Mouse (Mus musculus) spleen, postnatal 36 days (tissue): ENCODE results near the gene Zfp867.

ENCODE experiments used
- DNase-seq, 2 experiments: peaks; one replicate each; pipeline ENCODE4 v3.0.0; 2022; ENCODE audit warnings: low spot score in 2 of 2, mixed read lengths in 1 of 2

Gene Zfp867

DNA sequence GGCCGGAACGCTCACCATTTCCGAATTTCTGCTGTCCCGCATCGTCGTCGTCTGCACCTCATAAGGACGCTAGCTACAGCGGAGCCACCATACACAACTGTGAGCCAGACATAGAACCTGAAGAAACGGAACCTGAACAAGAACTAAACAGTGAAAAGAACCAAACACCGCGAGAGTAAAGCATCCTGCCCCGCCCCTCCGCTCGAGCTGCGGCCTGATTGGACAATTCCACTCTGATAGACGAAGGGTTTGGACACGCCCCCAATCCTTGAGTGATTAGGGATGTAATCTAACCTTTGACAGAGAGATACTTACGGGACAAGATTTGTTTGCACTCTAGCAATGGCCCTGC, at the start of gene Zfp867:
TSS of gene Zfp867 (minus strand) at position 149 of the 352 bp plus-strand sequence.
- DNase-seq: peak; percentile 84 to 88

DNA sequence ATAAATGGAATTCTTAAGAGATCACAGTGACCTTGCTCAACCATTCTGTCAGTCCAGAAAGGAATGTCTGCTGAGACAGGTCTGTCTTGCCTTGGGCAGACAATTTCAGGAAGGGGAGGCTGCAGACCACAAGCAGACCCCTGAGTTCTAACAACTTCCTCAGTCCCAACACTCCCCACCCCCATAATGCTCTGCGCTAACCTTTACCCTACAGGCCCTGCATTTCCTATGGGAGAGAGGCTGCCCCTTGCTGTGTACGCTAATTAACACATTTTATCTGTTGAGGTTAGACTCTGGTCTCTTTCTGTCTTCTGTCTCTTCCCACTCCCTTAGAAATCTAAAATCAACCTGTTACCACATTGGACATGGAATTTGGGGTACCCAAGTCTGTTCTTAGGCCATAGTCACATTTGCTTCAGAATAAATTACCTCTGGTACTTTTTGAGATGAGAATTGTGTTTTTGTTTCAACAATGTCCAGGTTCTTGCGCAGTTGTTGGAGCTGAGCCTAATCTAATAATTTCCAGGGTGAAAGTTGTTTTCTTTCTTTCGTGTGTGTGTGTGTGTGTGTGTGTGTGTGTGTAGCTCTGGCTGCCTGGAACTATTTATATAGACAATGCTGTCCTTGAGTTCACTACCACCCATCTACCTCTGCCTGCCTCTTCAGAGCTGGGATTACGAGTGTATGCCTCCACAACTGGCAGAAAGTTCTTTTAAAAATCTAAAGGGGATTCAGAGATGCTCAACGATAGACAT, 47.6 kb upstream of the Zfp867 start:
- DNase-seq: no peak

GRCm38 (mm10) chr11:59518226-59518625, 46.0 kb upstream of the Zfp867 start:
- DNase-seq: peak in 1 of 2 experiments; percentile 32

GRCm38 (mm10) chr11:59517441-59517840, 45.2 kb upstream of the Zfp867 start:
- no peak for DNase-seq

GRCm38 (mm10) chr11:59514789-59515188, 42.5 kb upstream of the Zfp867 start:
- no peak for DNase-seq

- DNase-seq: no peak
Measured at GRCm38 (mm10) chr11:59514381-59514780, 42.1 kb upstream of the Zfp867 start.

DNA sequence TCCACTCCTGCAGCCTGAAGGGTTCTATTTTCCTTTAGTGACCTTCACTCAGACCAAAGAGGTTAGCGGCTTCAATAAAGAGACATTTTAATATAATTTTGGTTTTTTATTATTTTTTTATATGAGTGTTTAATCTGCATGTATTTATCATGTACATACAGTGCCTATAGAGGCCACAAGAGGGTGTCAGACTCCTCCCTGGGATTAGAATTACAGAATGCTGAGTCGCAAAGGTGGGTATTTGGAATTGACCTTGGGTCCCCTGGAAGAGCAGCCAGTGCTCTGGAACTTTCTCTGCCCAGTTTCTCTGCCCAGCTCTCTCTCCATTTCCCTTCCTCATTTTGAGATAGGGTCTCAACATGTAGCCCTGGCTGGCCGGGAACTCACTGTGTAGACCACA, 41.3 kb upstream of the Zfp867 start:
- no peak for DNase-seq

- DNase-seq: no peak
Measured at GRCm38 (mm10) chr11:59512733-59513132, 40.5 kb upstream of the Zfp867 start.

- no peak for DNase-seq
Measured at GRCm38 (mm10) chr11:59511558-59511957, 39.3 kb upstream of the Zfp867 start.

GRCm38 (mm10) chr11:59506713-59507074, 34.4 kb upstream of the Zfp867 start:
- DNase-seq: no peak

DNA sequence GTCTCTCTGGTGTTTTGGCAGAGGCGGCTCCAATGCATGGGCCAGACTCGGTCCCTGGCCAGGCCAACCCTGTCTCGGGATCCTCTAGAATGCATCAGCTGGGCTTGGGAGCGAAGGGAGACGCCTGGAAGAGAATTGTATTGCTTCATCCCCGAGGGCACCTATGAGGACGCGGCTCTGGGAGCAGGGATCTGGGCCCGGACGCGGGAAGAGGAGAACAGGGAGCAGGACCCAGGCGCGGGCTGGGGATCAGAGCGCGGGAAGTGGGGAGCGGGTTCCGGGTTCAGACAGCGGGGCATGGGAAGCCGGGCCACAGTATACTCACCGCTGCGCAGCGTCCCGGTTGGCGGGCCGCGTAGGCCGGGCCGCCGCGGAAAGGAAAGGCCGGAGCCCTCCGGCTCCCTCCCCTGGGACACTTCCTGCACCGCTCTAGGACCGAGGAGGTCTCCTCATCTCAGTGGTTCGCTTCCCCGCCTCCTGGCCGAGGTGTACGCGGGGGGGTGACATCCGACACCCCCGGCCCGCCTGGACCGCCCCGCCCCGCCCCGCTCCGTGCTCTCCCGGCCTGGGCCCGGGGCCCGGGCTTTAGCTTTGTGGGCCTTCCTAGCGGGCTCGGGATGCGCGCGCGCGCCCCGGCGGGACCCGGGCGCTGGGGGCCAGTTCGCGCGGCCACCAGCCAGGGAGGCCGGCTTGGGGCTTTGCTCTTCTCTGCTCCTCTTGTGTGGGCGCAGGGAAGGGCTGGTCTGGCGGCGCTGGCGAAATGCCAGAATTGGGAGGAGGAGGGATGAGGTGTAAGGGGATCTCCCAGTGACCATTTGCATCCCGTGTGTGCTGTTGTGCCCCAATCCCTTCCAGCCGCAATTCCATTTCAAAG, 33.8 kb upstream of the Zfp867 start:
- peak; percentile 75 to 76 for DNase-seq

GRCm38 (mm10) chr11:59505351-59505838, 33.1 kb upstream of the Zfp867 start:
- DNase-seq: peak; percentile 58 to 72

GRCm38 (mm10) chr11:59501978-59502700, 29.9 kb upstream of the Zfp867 start:
- DNase-seq: peak in 1 of 2 experiments; percentile 20

GRCm38 (mm10) chr11:59497747-59498146, 25.5 kb upstream of the Zfp867 start:
- DNase-seq: no peak

DNA sequence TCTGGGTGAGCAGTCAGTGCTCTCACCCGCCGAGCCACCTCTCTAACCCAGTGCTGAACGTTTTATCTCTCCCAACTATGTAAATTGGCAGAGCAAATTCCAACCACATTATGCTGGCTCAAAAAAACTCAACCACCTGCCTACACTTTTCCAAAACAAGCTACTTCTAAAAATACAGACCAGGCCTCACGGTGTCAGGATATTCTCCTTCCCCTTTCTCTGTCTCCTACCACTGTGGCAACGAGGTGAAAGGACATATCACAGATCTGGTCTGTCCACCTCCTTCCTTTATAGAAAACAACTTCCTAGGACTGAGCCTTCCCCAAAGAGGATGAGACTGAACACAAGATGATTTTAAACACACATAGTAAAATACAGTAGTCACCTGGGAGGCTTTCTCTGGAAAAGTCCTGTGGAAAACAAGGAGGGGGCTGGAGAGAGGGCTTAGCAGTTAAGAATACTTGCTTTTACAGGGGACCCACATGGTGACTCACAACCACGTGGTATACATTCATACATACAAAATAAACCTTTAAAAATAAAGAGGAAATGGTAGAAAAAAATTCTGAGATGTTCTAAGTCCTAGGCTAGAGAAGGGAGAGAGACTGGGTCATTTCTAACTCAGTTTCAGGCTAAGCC, 24.5 kb upstream of the Zfp867 start:
- DNase-seq: no peak

GRCm38 (mm10) chr11:59486222-59486621, 13.9 kb upstream of the Zfp867 start:
- DNase-seq: no peak

- no peak for DNase-seq
Measured at GRCm38 (mm10) chr11:59485641-59486040, 13.4 kb upstream of the Zfp867 start.

GRCm38 (mm10) chr11:59483212-59483611, 10.9 kb upstream of the Zfp867 start:
- no peak for DNase-seq

DNA sequence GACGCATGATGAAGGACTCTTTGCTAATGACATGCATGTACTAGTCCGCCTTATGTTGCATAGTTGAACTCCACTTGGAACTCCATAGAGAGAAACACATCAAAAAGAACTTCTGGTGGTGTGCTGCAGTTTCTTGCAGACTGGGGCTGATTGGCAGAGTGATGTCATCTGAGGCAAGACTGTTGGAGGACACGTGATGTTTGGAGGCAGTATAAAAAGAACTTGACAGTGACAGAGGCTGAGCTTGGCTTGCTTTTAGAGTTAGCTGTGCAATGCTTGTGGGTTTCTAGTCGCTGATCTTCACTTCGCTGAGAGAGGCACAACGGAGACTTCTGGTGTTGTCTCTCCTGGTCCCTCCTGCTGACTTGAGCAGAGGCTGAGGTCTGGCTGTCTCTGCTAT, 5.0 kb upstream of the Zfp867 start:
- DNase-seq: no peak

DNA sequence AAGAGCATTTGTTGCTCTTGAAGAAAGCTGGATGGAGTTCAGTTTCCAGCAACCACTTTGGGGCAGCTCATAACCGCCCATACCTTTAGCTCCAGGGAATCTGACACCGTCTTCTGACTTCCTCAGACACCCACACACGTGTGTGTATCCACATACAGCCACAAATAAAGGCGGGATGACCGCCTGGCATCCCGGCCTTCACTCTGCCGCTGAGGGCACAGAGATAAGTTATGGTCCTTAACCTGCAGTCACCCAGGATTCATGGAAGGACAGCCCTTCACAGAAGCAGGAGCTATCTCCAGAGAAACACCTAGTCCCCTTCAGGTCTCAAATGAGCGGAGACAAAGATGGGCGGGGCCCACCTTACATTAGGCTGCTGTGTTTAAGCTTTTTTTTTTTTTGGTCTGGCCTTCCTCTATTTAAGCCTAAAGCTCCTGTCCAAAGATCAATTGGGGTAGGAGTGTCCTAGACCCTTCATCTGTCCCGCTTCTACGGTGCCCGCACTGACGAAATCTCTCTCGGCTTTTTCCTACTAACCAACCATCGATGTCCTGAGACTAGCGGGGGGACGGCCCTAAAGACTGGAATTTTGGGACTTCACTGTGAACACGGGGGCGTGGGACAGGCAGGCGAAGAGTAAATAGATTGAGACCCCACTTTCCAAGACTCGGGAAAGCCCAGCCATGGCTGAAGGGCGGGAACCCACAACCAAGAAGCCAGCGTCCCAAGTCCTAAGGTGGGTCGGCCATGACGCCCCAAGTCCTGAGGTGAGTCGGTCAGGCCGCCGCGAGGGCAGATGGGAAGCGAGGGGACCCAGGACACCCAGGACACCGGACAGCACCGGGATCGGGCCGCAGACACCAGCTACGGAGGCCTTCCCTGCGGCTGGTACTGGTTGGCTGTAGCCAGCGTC, 605 bp downstream of the Zfp867 start:
- DNase-seq: no peak

- DNase-seq: no peak
Measured at GRCm38 (mm10) chr11:59460459-59460858, 11.8 kb downstream of the Zfp867 start.
